Mouse (Mus musculus): ENCODE measurements at regions not wholly inside any gene's neighbourhood (a gene's known extent, or its start where the extent isn't known, plus 50 kb on each side); places are given as distances from the start of the nearest gene placed in this dataset.
A peak's percentile ranks its signal among the peaks of the same experiment; 100 is the strongest.

- ATAC-seq (ENCODE audit: low FRiP score, low read depth), result no peak
- WGBS, result 58% methylated on average over 8 of the region's 8 CpGs
- H3K4me1 ChIP-seq (replicated peaks), result peaks cover 8% of the 10 kb centered on the region; the same call in 1 of the 2 replicates
Measured at GRCm38 (mm10) chr3:103517376-103518304, 57.4 kb upstream of the Syt6 start.

GRCm38 (mm10) chr3:103518624-103519023 lies 56.4 kb upstream of the Syt6 start:
- H3K4me3 ChIP-seq, result no peak overlapping the region
- H3K4me2 ChIP-seq, result no peak overlapping the region
- no peaks in the 10 kb centered on the region for H3K9me3 ChIP-seq
- H3K27me3 ChIP-seq, result no peaks in the 10 kb centered on the region
- 68% methylated on average over 2 of the region's 2 CpGs for WGBS
- H3K27ac ChIP-seq (replicated peaks), result no peak overlapping the region
- no peaks in the 10 kb centered on the region for H3K36me3 ChIP-seq
- no peak for ATAC-seq (ENCODE audit: low FRiP score, low read depth)
- H3K4me1 ChIP-seq (replicated peaks), result peaks cover 8% of the 10 kb centered on the region; the same call in 1 of the 2 replicates
- H3K9ac ChIP-seq, result no peak overlapping the region

More at GRCm38 (mm10) chr3:103517376-103518304, 57.4 kb upstream of the Syt6 start:
- no peaks in the 10 kb centered on the region for H3K36me3 ChIP-seq
- H3K4me2 ChIP-seq, result no peak overlapping the region
- H3K4me3 ChIP-seq, result no peak overlapping the region
- no peaks in the 10 kb centered on the region for H3K9me3 ChIP-seq
- H3K27ac ChIP-seq (replicated peaks), result 0 out of 2 replicates have a peak overlapping the region, but pooled peaks have one; percentile 5
- H3K9ac ChIP-seq, result no peak overlapping the region
- no peaks in the 10 kb centered on the region for H3K27me3 ChIP-seq
